Comparison of ENCODE assay signal across 12 mouse cellular contexts in genomic region chr8:12871461-12871860, GRCm38 (mm10). TPM values are rescaled to one million over a fixed set of nuclear protein-coding genes. Genes with fewer than 3 reads are reported as not detected.
DNase-seq lines count a peak whose midpoint lies in the region; ATAC-seq lines count a peak whose summit lies in the region.
"Had no signal": no experiment of that assay in that cellular context is flagged by ENCODE, and none has a peak within 500 bp of the region (broad histone marks: within the 10 kb centered on the region; RNA-seq: fewer than 3 reads in every experiment).

No protein-coding gene starts in this region.

- no peaks in the 10 kb centered on the region for H3K36me3 ChIP-seq in forebrain, embryonic 16.5 days (ENCODE audit: control insufficient read depth, insufficient read depth)
- H3K36me3 ChIP-seq in midbrain, embryonic 14.5 days (ENCODE audit: control insufficient read depth, insufficient read depth, low read length): no peaks in the 10 kb centered on the region
- H3K36me3 ChIP-seq: heart, embryonic 15.5 days had no signal

- no peak overlapping the region for H3K4me3 ChIP-seq in forebrain, embryonic 16.5 days (replicated peaks; ENCODE audit: low read length)
- H3K4me3 ChIP-seq in midbrain, embryonic 14.5 days (replicated peaks; ENCODE audit: low read depth, low read length): no peak overlapping the region
- H3K4me3 ChIP-seq: heart, embryonic 15.5 days had no signal

- H3K27me3 ChIP-seq in forebrain, embryonic 16.5 days (replicated peaks; ENCODE audit: control insufficient read depth, insufficient read depth, low read length): no peaks in the 10 kb centered on the region
- no peaks in the 10 kb centered on the region for H3K27me3 ChIP-seq in midbrain, embryonic 14.5 days (ENCODE audit: control insufficient read depth, insufficient read depth, low read length)

- peak; percentile 17 for DNase-seq in cerebellum, adult 9-10 months
- no peak for DNase-seq in cerebellum, adult 11 months
- DNase-seq in ZHBTc4 (ENCODE audit: low read depth, low spot score) (peak; percentile 95), adipocyte (ENCODE audit: low spot score) (no peak)
- DNase-seq in midbrain, embryonic 14.5 days: peak; percentile 75
- no peak for DNase-seq in kidney, adult 8-10 months
- no peak for DNase-seq in thymus, postnatal 25 days
- DNase-seq: kidney, postnatal 25 days; lung, adult 18-20 months; thymus, postnatal 36 days had no signal

- H3K4me1 ChIP-seq in forebrain, embryonic 16.5 days (replicated peaks; ENCODE audit: control insufficient read depth, insufficient read depth, low read length): peaks cover 37% of the 10 kb centered on the region
- peaks cover 33% of the 10 kb centered on the region for H3K4me1 ChIP-seq in midbrain, embryonic 14.5 days (ENCODE audit: control insufficient read depth, insufficient read depth, low read length)

- whole genome bisulfite sequencing in forebrain, embryonic 16.5 days: under 1% methylated on average over 5 of the region's 5 CpGs
- 1% methylated on average over 5 of the region's 5 CpGs for WGBS in midbrain, embryonic 14.5 days

- H3K4me2 ChIP-seq in forebrain, embryonic 16.5 days (ENCODE audit: low read length): no peak overlapping the region
- H3K4me2 ChIP-seq in midbrain, embryonic 14.5 days (ENCODE audit: low read length): peak overlapping the region; percentile 19
- H3K4me2 ChIP-seq: heart, embryonic 15.5 days had no signal

- peak; percentile 38 for ATAC-seq in forebrain, embryonic 16.5 days
- ATAC-seq in midbrain, embryonic 14.5 days (ENCODE audit: low FRiP score, low TSS enrichment): peak; percentile 68

- H3K9me3 ChIP-seq in forebrain, embryonic 16.5 days (ENCODE audit: control insufficient read depth, low read length): no peaks in the 10 kb centered on the region
- no peaks in the 10 kb centered on the region for H3K9me3 ChIP-seq in midbrain, embryonic 14.5 days (ENCODE audit: control insufficient read depth, low read length)
- H3K9me3 ChIP-seq: heart, embryonic 15.5 days had no signal

- H3K27ac ChIP-seq in forebrain, embryonic 16.5 days (ENCODE audit: low read length): peak overlapping the region; percentile 54
- H3K27ac ChIP-seq in midbrain, embryonic 14.5 days (replicated peaks; ENCODE audit: low read depth, low read length): peak overlapping the region; percentile 80
- H3K27ac ChIP-seq: heart, embryonic 15.5 days had no signal

- H3K9ac ChIP-seq in forebrain, embryonic 16.5 days (replicated peaks; ENCODE audit: low read depth, low read length): 0 out of 2 replicates have a peak overlapping the region, but pooled peaks have one; percentile 28
- H3K9ac ChIP-seq in midbrain, embryonic 14.5 days (replicated peaks; ENCODE audit: low read length): peak overlapping the region; percentile 29; the same call in 1 of the 2 replicates
- H3K9ac ChIP-seq: heart, embryonic 15.5 days had no signal

RNA-seq across cellular contexts. Expression of gene Mcf2l, which starts 2.1 kb away (rescaled TPM):
- polyA plus RNA-seq in forebrain, embryonic 16.5 days (2015; fragmentation: Nextera tagmentation; extraction: Ambion mirVana): 153 and 163 TPM in 2 replicates
- polyA plus RNA-seq in midbrain, embryonic 14.5 days (2014; fragmentation: Nextera tagmentation; extraction: Ambion mirVana): 173 and 174 TPM in 2 replicates

Comparison
In these comparisons a context has a peak if more than half of its experiments do, and no peak if none do; other contexts are left out.
1. DNase-seq: peak in cerebellum, adult 9-10 months (single experiment), ZHBTc4 (single experiment) and midbrain, embryonic 14.5 days (single experiment); none in cerebellum, adult 11 months (single experiment), adipocyte (single experiment), kidney, adult 8-10 months (0 of 2) and thymus, postnatal 25 days (single experiment).